Mouse (Mus musculus): ENCODE results near the gene Mthfd1.
"Not testable (repeated sequence)": the region's sequence is repeated elsewhere in the genome, so short reads cannot be mapped to it uniquely, and the experiment has no call there.

Mthfd1 gene

GRCm38 (mm10) chr12:76254725-76255498, at the start of gene Mthfd1:
Gene Mthfd1, plus strand, starts transcription at chr12:76255298.
- peak; percentile 92 to 98 for DNase-seq

- DNase-seq: no peak
Observed at GRCm38 (mm10) chr12:76209429-76209974, 45.6 kb upstream of the Mthfd1 start.

- DNase-seq: no peak
Observed at GRCm38 (mm10) chr12:76215121-76215520, 40.0 kb upstream of the Mthfd1 start.

GRCm38 (mm10) chr12:76216716-76217115, 38.4 kb upstream of the Mthfd1 start:
- DNase-seq: no peak

GRCm38 (mm10) chr12:76222104-76222503, 33.0 kb upstream of the Mthfd1 start:
- not testable (repeated sequence) for DNase-seq

- no peak for DNase-seq
Observed at GRCm38 (mm10) chr12:76230644-76231043, 24.5 kb upstream of the Mthfd1 start.

GRCm38 (mm10) chr12:76235253-76235652, 19.8 kb upstream of the Mthfd1 start:
- no peak for DNase-seq

- no peak for DNase-seq
Observed at GRCm38 (mm10) chr12:76239145-76239838, 15.8 kb upstream of the Mthfd1 start.

- DNase-seq: no peak
Observed at GRCm38 (mm10) chr12:76239839-76240571, 15.1 kb upstream of the Mthfd1 start.

GRCm38 (mm10) chr12:76240670-76241069, 14.4 kb upstream of the Mthfd1 start:
- no peak for DNase-seq

GRCm38 (mm10) chr12:76241084-76241483, 14.0 kb upstream of the Mthfd1 start:
- DNase-seq: no peak

GRCm38 (mm10) chr12:76241833-76242232, 13.3 kb upstream of the Mthfd1 start:
- no peak for DNase-seq

GRCm38 (mm10) chr12:76244981-76245380, 10.1 kb upstream of the Mthfd1 start:
- DNase-seq: no peak

GRCm38 (mm10) chr12:76246646-76247045, 8.5 kb upstream of the Mthfd1 start, which contains the start of gene Tex21:
Gene Tex21, minus strand, starts transcription at chr12:76246746.
- no peak for DNase-seq

- DNase-seq: no peak
Observed at GRCm38 (mm10) chr12:76253090-76253489, 2.0 kb upstream of the Mthfd1 start.

GRCm38 (mm10) chr12:76253591-76253990, 1.5 kb upstream of the Mthfd1 start:
- DNase-seq: no peak

- DNase-seq: no peak
Observed at GRCm38 (mm10) chr12:76253991-76254390, 1.1 kb upstream of the Mthfd1 start.

GRCm38 (mm10) chr12:76255499-76255875, 389 bp downstream of the Mthfd1 start:
- peak in 1 of 2 experiments; percentile 35 for DNase-seq

- DNase-seq: peak in 1 of 2 experiments; percentile 15
Observed at GRCm38 (mm10) chr12:76256114-76256843, 1.2 kb downstream of the Mthfd1 start.

- no peak for DNase-seq
Observed at GRCm38 (mm10) chr12:76260673-76261072, 5.6 kb downstream of the Mthfd1 start.

GRCm38 (mm10) chr12:76261556-76261955, 6.5 kb downstream of the Mthfd1 start:
- no peak for DNase-seq

GRCm38 (mm10) chr12:76262918-76263317, 7.8 kb downstream of the Mthfd1 start:
- DNase-seq: no peak

Measured in lung, postnatal 4 days (tissue).